Mouse (Mus musculus) forebrain, embryonic 10.5 days (tissue): Measurements from ENCODE around the gene Fem1a. TPM values are rescaled to one million over a fixed set of nuclear protein-coding genes. Genes with fewer than 3 reads are reported as not detected.

ENCODE experiments used
- DNase-seq: peaks from one replicate; pipeline ENCODE4 v3.0.0-alpha.2; 2017; ENCODE audit warnings: low spot score; ENCODE audit errors: extremely low spot score
- H3K27ac ChIP-seq: fragments of 300-500 bp; sonication (generic); 2 replicates; pipeline ENCODE4 v1.5.1; 2016; ENCODE audit warnings: mild to moderate bottlenecking
- H3K27me3 ChIP-seq: fragments of 300-500 bp; sonication (generic); 2 replicates; pipeline ENCODE4 v1.6.1; 2016; ENCODE audit warnings: mild to moderate bottlenecking; ENCODE audit not compliant: poor library complexity, severe bottlenecking
- H3K36me3 ChIP-seq: fragments of 300-500 bp; sonication (generic); replicated peaks from 2 replicates; pipeline ENCODE4 v1.6.1; 2016; ENCODE audit warnings: mild to moderate bottlenecking, moderate library complexity
- H3K4me1 ChIP-seq: fragments of 300-500 bp; sonication (generic); 2 replicates; pipeline ENCODE4 v1.6.1; 2016
- H3K4me3 ChIP-seq: fragments of 300-500 bp; sonication (generic); 2 replicates; pipeline ENCODE4 v1.5.1; 2016; ENCODE audit warnings: mild to moderate bottlenecking, moderate library complexity
- H3K9me3 ChIP-seq: fragments of 300-500 bp; sonication (generic); 2 replicates; pipeline ENCODE4 v1.6.1; 2016; ENCODE audit warnings: mild to moderate bottlenecking, moderate library complexity
- WGBS: fragments of 180-500 bp; shearing (Covaris S2); methylation state at CpG from one replicate; pipeline ENCODE4 v1.1.7; 2016; 5-methylcytosine and 5-hydroxymethylcytosine counted together
- polyA plus RNA-seq: library from polyadenylated mRNA; unstranded; fragments of >200 nt; fragmentation: Nextera tagmentation; extraction: Ambion mirVana; gene quantifications from 2 replicates; pipeline ENCODE4 v1.2.1, GENCODE M21; 2016

The Fem1a gene
- polyA plus RNA-seq, 1 experiment from 2014 or later: 13.2 TPM

DNA sequence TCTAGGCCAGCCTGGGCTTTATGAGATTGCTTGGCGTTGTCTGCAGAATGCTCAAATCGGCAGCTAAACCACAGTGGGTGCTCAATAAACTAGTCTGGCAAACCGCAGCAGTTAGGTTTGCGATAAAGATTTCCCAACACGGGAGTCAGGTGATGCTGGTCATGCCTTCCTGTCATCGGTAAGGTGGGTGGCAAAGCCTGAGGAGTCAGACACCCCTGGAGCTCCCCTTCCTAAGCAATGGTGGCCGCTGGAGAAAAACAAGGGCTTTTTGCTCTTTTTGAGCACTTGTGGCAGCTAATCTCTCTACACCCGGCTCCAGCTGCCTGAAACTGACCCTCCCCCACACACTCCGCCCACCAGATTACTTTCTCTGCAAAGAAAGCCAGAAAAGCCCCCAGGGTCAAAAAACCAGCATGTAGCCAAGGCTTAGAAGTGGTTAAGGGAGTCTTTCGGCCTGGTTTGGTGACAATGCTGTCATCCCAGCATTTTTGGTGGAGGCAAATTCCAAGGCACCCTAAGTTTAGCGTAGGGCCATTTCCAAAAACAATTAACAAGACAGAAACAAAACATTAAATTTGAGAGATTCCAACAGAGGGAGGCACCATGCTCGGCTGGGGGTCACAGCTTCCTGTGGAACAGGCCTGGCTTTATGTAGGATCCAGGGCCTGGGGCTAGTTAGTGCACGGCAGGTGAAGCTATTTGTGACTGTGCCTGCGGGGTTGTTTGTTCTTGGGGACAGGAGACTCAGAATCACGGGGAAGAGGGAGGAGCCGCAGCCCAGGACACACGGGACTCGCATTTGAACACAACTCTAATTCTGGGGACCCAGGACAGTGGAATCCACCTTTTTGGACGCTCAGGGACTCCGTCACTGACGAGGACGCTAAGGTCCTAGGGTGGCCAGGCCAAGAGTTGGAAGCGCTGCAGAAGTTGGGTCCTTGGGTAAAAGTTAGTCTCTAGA is 33.0 kb downstream of the Fem1a start:
- Histone ChIP-seq H3K9me3 (no peaks in the 10 kb centered on the region), H3K4me1 (peaks cover 54% of the 10 kb centered on the region), H3K27me3 (no peaks in the 10 kb centered on the region), H3K36me3 (peaks cover 26% of the 10 kb centered on the region), H3K4me3 (peak overlapping the region; percentile 57), H3K27ac (peak overlapping the region; percentile 92)
- WGBS: under 1% methylated on average over 23 of the region's 23 CpGs
- peak; percentile 83 for DNase-seq

DNA sequence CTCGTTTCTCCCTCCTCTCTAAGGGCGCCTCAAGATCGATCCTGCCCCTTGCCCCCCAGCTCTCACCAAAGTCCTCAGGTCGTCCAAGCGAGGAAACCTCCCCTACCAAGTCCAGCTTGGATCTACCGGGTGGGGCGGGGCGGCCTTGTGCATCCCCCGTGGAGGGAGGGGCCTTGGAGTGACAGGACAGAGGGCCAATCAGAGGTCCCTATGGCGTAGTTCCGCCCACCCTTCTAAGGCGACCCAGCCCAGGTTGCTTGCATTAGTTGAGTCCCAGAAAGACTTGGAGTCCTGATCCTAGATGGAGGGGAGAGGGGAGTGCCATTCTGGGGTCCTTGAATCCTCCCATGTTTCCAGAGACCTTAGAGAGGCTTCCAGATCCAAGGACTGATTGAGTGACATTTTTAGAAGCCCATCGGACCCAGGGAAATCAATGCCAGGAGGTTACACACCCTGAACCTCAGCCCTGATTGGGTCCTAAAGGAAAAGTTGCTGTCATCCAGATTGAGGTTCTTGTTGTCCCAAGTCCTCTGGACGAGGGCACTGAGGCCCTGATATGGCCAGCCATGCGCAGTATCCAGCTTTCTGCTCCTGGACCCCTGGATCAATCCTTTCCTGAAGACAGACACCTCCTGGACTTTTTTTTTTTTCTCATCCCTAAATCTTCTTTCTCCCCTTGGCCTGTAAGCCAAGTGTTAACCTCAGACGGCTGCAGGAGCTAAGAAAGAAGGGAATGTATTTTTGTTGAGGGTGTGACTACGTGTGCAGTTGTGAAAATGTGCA is 34.0 kb downstream of the Fem1a start:
- Histone ChIP-seq H3K27ac (peak overlapping the region; percentile 92), H3K4me3 (peak overlapping the region; percentile 57), H3K36me3 (peaks cover 17% of the 10 kb centered on the region), H3K9me3 (no peaks in the 10 kb centered on the region), H3K27me3 (no peaks in the 10 kb centered on the region), H3K4me1 (peaks cover 54% of the 10 kb centered on the region)
- 5% methylated on average over 17 of the region's 17 CpGs for WGBS
- peak; percentile 90 for DNase-seq

DNA sequence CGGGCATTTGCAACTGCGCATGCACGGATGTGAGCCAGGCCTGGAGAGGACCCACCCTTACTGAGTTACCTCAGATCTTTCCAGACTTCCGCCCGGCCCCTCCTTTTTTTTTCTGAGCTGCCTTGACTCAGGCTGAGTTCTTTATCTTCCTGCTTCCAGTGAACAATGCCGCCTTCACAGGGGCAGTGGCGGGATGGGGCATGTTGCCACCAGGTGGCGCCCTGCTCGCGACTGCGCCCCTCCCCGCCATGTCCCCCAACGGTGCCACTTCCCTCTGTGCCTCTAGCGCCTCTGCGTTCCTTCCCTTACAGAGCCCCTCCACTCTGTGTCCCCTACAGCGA is 34.5 kb downstream of the Fem1a start:
- WGBS: 2% methylated on average over 16 of the region's 16 CpGs
- Histone ChIP-seq H3K4me1 (peaks cover 54% of the 10 kb centered on the region), H3K4me3 (peak overlapping the region; percentile 57), H3K27me3 (no peaks in the 10 kb centered on the region), H3K27ac (peak overlapping the region; percentile 92), H3K9me3 (no peaks in the 10 kb centered on the region), H3K36me3 (peaks cover 11% of the 10 kb centered on the region)
- DNase-seq: peak; percentile 90

DNA sequence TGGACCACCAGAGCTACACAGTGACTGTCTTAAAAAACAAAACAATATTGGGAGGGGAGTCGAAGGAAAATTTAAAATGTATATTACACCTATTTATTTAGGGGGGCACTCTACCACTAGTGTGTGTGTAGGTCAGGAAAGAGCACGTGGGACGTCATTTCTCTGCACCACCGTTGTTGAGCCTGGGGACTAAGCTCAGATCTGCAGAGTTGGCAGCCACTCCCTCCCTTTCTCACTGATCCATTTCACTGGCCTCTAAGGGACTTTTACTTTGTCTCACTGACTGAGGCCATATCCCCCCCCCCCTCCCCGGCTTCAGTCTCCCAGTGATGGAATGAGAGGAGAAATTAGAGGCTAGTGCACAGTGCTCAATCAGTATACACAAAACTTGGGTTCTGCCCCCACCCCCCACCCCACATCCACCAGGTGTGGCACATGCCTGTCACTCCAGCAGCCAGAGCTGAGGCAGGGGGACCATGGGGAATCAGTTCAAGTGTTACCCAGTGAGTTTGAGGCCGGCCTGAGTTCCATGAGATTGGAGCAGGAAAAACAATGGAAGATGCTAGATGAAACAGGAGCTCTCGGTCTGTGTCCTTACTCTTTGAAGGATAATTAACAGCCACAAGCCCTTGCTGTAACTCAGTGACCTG is 35.3 kb downstream of the Fem1a start:
- Histone ChIP-seq H3K4me3 (peak overlapping the region; percentile 57), H3K27me3 (no peaks in the 10 kb centered on the region), H3K4me1 (peaks cover 52% of the 10 kb centered on the region), H3K27ac (peak overlapping the region; percentile 92), H3K9me3 (no peaks in the 10 kb centered on the region), H3K36me3 (peaks cover 3% of the 10 kb centered on the region)
- no peak for DNase-seq
- WGBS: 62% methylated on average over 7 of the region's 7 CpGs

DNA sequence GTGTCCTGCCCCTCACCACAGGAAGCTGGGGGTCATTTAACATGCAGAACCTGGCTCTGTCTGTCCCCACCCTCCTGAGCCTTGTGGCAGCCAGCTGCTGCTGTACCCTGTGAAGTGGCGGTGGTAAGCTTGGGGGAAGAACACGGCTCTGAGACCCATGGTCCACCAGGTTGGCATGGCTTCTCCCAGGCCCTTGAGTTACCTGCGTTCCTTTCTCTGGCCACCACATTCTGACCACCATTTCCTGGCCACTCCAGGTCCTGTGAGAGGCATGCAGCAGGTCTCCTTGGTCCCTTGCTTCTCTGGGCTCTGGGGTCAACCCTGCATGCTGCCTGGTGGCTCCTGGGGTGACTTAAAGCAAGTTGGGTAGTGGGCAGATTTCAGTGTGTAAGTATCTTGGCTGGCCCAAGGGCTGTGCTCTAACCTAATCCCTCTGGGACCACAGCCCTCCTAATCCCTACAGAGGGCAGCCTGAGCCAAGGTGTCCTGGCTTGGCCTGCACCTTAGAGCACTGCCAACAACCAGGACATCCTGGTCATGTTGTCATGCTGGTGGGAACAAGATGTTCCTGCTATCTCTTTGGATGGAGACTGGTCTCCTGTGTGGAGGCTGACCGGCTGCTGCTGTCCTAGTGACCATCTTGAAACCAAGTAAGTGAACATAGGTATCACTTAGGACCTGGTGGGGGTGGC is 36.1 kb downstream of the Fem1a start, which contains the start of gene Plin3:
TSS of gene Plin3 (minus strand) at position 343 of the 692 bp plus-strand sequence.
- Histone ChIP-seq H3K36me3 (0 out of 2 replicates have a peak, but pooled peaks cover 1% of the 10 kb centered on the region), H3K4me1 (peaks cover 49% of the 10 kb centered on the region), H3K9me3 (no peaks in the 10 kb centered on the region), H3K27ac (peak within 1 kb of the TSS; percentile 92), H3K4me3 (peak within 1 kb of the TSS; percentile 57), H3K27me3 (no peaks in the 10 kb centered on the region)
- 90% methylated on average over 4 of the region's 4 CpGs for WGBS
- no peak for DNase-seq

DNA sequence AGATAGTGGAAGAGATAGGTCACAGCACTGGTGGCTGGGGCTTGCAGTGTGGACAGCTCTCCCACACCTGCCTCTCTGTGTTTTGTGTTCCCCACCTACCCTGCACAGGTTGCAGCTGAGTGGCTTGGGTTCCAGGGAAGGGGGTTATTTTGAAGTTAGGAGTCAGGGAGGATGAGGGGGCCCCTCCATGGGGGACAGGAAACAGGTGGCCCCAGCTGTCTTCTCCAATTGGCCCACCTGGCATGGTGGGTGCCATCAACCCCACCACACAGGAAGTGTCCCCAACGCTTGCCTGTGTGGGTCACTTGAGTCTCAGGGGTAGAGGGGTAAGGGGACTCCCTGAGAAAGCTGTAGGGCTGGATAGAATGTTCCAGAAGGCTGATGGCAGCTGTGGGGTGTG is 36.7 kb downstream of the Fem1a start:
- H3K4me1 ChIP-seq: peaks cover 43% of the 10 kb centered on the region
- 92% methylated on average over 1 of the region's 1 CpGs for WGBS
- DNase-seq: no peak
- no peaks in the 10 kb centered on the region for H3K27me3 ChIP-seq
- H3K4me3 ChIP-seq: no peak overlapping the region
- H3K36me3 ChIP-seq: no peaks in the 10 kb centered on the region
- H3K27ac ChIP-seq: no peak overlapping the region
- H3K9me3 ChIP-seq: no peaks in the 10 kb centered on the region

DNA sequence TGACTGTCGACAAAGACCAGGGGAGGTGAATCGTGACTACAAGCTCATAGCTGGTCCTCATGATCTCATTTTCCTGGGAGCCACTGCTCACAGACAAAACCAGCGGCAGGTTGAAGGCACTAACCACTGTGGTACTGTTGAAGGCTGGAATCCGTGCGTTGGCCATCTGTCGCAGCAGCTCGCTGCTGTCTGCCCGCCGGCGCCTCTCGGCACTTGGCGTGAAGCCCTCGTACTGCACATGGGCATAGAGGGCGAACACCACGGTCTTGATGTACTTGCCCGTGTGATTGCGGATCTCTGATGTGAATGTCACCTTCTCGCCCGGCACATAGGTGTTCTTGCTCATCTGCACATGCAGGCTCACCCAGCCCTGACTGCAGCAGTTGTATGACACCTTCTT is 37.6 kb downstream of the Fem1a start:
- 90% methylated on average over 19 of the region's 19 CpGs for WGBS
- no peak for DNase-seq
- no peaks in the 10 kb centered on the region for H3K36me3 ChIP-seq

DNA sequence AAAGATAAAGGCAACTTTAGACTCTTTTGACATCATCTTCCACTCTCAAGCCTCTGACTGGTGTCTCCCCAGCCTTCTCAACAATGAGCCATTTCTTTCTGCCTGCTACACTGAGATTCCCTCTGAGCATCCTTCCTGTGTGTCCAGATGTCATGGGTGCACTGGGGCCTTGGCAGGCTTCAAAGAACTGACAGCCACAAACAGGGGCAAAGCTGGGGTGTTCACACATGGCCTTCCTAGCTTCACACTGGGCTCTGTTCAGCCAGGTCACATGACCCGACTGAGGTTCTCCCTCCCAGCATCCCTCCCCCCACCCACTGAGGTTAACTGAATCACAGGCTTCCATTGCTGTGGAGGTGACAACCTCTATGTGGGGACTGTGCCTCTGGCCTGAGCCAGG is 39.6 kb downstream of the Fem1a start:
- DNase-seq: no peak
- Histone ChIP-seq H3K4me1 (peaks cover 14% of the 10 kb centered on the region), H3K36me3 (no peaks in the 10 kb centered on the region), H3K27ac (no peak overlapping the region), H3K9me3 (no peaks in the 10 kb centered on the region), H3K4me3 (no peak overlapping the region), H3K27me3 (no peaks in the 10 kb centered on the region)
- 67% methylated on average over 1 of the region's 1 CpGs for WGBS

More for the DNA sequence above, 37.6 kb downstream of the Fem1a start:
- H3K27ac ChIP-seq: no peak overlapping the region
- peaks cover 33% of the 10 kb centered on the region for H3K4me1 ChIP-seq
- no peak overlapping the region for H3K4me3 ChIP-seq
- no peaks in the 10 kb centered on the region for H3K27me3 ChIP-seq
- H3K9me3 ChIP-seq: no peaks in the 10 kb centered on the region

DNA sequence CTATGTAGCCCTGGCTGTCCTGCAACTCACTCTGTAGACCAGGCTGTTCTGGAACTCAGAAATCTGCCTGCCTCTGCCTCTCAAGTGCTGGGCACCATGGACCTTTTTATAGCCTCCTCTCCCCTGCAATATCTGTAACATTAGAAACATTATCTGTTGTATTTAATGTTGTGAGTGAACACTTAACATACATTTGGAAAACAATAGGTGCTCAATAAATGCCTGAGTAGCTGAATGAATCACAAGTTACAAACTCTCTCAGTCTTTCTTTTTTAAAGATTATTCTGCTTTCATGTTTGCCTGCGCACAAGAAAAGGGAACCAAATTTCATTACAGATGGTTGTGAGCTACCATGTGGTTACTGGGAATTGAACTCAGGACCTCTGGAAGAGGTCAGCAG is 41.6 kb downstream of the Fem1a start:
- Histone ChIP-seq H3K27me3 (no peaks in the 10 kb centered on the region), H3K27ac (no peak overlapping the region), H3K36me3 (no peaks in the 10 kb centered on the region), H3K4me3 (no peak overlapping the region), H3K4me1 (peaks cover 11% of the 10 kb centered on the region), H3K9me3 (no peaks in the 10 kb centered on the region)
- DNase-seq: no peak
- 100% methylated on average over 1 of the region's 1 CpGs for WGBS

DNA sequence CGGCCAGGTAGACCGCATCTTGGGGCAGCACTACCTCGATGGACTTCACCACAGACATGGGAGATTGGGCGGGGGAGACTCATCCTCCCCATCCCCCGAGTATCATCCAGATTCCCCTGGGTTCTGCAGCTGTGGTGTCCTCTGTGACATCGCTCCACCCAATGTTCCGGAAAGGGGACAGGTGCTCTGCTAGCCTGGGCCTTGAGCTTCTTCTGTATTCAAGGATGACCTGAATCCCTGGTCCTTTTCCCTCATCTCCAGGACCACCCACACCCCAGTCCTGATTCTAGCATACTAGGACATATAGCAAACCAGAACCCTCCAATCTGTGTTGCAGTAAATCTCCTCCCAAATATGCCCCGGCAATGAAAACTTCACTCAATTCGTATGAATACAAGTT is 43.6 kb downstream of the Fem1a start, which contains the start of gene Arrdc5:
TSS of gene Arrdc5 (minus strand) at position 101 of the 400 bp plus-strand sequence.
- no peak for DNase-seq
- H3K27ac ChIP-seq: no peak within 1 kb of the TSS
- no peaks in the 10 kb centered on the region for H3K9me3 ChIP-seq
- peaks cover 5% of the 10 kb centered on the region for H3K36me3 ChIP-seq
- H3K27me3 ChIP-seq: no peaks in the 10 kb centered on the region
- no peak within 1 kb of the TSS for H3K4me3 ChIP-seq
- 94% methylated on average over 9 of the region's 9 CpGs for WGBS
- peaks cover 24% of the 10 kb centered on the region for H3K4me1 ChIP-seq

DNA sequence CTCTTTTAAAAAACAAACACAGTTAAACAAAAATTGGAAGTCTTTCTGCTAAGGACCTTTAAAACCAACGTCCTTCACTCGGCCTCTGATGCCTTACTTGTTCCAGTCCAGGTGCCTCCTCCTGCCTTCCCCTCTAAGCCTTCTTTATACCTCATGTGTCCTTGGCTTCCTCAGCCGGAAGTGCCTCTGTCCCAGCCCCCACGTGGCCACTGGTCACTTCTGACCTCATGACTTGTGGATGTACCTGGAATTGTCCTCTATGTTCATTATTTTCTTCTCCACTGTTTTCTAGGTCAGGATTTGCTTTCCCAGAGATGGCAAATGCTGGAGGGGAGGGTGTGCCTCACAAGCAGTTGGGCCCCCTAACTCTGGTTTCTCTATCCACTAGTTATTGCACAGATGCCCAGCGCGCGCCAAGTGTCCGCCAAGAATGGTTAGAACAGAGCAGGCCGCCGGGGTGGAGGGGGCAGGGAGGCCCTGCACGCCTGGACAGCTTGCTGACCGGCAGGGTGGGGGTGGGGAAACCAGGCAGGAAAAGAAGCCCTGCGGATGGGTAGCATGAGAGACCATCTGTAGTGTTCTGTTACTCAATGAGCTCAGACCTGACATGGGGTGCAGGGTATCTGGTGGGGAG is 45.9 kb downstream of the Fem1a start:
- Histone ChIP-seq H3K4me3 (peak overlapping the region; percentile 70), H3K36me3 (peaks cover 28% of the 10 kb centered on the region), H3K27me3 (no peaks in the 10 kb centered on the region), H3K9me3 (no peaks in the 10 kb centered on the region), H3K27ac (peak overlapping the region; percentile 99), H3K4me1 (peaks cover 47% of the 10 kb centered on the region)
- peak; percentile 73 for DNase-seq
- 27% methylated on average over 13 of the region's 13 CpGs for WGBS
